Mouse (Mus musculus) adrenal gland, postnatal 14 days (tissue): ENCODE results near the gene Fnip1. TPM values are rescaled to one million over a fixed set of nuclear protein-coding genes. Genes with fewer than 3 reads are reported as not detected.
"Not testable (repeated sequence)": the region's sequence is repeated elsewhere in the genome, so short reads cannot be mapped to it uniquely, and the experiment has no call there.

Source experiments
- DNase-seq: peaks from one replicate; pipeline ENCODE4 v3.0.0; 2021; ENCODE audit warnings: mixed read lengths
- long read RNA-seq, 2 experiments: library from polyadenylated mRNA; stranded (forward); transcript quantifications; one replicate each; pipeline ENCODE4 v2.0.0; 2021
- total RNA-seq: library from RNA; stranded (reverse); gene quantifications from 2 replicates; pipeline ENCODE4 v1.2.3, GENCODE M21; 2021

Fnip1 gene
- 27.5 and 27.8 TPM in 2 replicates for total RNA-seq
- long read RNA-seq, experiment 1, full-length matches to known transcripts, result 2 of 5 reads
- long read RNA-seq, experiment 1, partial matches to known transcripts, result 2 of 5 reads
- long read RNA-seq, experiment 1, other reads (novel, unspliced or antisense), result 1 of 5 reads
- long read RNA-seq, experiment 2, full-length matches to known transcripts, result 2 of 3 reads
- long read RNA-seq, experiment 2, partial matches to known transcripts, result 1 of 3 reads
- long read RNA-seq, experiment 2, other reads (novel, unspliced or antisense), result 0 of 3 reads

DNA sequence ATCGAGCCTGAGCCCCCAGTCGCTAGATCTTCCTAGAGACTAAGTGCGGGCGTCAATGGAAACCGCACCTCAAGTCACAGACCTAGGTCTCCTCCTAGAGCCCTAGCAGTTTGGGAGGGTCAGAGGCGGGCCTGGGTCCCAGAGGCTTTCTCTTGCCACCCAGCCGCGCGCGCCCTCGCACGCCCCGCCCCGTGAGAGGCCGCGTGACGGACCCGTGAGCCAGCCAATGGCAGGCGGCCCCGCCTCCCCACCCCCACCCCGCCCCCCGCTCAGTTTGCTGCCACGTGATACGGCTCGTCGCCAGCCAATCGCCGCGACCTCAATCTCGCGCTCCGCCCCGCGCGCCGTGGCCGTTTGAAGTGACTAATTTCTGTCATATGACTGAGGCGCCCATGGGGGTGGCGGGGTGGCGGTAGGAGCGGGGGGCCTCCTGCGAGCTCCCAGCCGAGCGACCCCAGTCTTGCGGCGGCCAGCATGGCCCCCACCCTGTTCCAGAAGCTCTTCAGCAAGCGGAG is at the start of gene Fnip1:
Gene Fnip1, plus strand, starts transcription at position 377 of the 515 bp plus-strand sequence.
- peak; percentile 98 for DNase-seq

DNA sequence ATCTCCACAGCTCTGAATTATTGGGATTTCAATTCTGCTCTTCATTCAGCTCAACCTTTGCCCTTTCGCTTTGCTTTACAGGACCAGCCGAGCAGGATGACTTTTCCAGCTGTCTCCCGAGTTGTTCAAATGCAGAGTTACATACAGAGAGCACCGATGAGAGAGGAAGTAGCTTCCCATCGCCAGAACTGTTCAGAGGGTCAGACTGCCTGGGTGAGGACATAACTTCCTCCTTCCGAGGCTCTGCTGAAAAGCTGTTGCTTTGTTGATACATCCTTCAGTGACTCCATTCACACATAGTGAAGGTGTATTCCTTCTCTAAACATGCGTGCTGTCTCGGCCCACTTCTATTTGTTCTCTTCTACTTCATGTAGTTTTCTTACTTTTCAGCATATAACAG is 47.6 kb upstream of the Fnip1 start:
- no peak for DNase-seq

DNA sequence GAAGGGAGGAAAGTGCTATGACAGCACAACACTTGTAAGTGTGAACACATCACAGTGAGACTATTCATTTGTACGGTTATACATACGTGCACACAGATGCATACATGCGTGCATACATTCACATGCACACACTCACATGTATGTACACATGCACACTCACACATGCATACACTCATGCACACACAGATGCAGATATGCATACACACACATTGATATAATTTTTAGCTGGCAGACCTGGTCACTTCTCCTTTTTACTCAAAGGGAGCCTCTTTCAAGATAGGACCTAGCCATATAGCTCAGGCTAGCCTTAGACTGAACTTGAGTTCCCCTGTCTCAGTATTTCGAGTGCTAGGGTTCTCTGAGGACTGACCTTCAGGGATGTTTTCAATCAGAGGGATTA is 46.7 kb upstream of the Fnip1 start:
- DNase-seq, result no peak

DNA sequence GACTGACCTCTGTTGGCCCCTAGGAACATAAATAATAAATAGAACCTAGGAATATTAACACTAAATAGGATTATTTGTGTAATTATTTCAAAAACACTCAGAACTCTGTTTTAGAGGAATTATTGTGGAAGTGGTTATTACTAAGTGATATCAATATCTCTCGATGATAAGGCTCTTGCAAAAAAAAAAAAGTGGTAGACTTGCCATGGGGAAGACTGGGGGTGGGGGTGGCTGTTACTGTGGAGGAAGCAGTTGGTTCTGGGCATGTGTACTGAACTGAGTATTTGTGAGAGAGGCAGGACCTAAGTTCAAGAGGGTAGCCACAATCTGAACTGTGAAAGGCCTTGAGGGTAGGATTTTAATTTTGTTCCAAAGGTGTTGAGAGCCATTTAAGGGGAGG is 41.3 kb upstream of the Fnip1 start:
- no peak for DNase-seq

DNA sequence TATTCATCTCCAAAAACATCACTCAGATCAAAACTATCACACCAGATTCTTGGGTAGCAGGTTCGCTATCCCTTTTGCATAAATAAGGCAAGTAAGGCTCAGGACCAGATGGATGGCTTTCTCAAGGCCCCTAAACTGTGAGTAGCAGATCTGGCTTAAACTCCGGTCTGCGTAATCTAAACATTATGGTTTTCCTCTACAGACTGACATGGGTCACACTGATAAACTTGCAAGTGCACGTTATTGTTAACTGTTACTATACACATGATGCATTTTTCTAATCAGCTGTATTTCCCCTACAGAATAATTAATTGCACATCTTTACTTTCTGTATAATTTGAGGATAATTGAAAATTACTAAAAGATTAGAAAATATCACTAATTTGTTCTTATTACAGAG is 39.9 kb upstream of the Fnip1 start:
- no peak for DNase-seq

DNA sequence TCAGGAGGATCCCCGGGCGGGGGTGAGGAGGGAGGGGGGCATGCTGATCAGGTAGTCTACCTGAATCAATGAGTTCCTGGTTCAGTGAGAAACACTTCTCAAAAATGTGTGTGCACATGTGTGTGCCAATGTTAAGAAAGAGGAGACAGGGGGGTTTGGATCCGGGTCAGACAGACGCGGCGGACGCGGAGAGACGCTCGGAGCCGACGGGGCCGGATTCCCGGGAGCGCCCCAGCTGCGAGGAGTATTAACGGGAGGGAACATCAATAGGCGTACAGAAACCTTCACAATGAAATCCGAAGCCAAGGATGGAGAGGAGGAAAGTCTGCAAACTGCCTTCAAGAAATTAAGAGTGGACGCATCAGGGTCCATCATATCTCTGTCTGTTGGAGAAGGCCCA is 37.2 kb upstream of the Fnip1 start:
- DNase-seq, result not testable (repeated sequence)

DNA sequence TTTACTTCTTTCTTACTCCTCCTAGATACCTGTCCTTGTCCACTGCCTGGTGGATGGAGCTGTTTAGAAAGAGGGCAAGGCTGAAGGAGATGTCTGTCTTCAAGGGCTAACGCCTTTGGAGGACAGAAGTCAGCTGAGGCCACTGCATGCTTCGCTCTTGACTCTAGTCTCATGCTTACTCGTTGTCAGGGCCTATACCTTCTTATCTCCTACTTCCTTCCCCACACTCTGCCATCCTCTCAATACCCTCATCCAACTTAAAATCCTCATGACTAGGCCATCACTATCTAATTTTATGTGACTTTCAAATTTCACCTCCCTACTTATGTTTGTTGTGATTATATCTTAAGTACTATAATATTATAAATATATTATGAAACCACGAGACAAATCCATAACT is 33.1 kb upstream of the Fnip1 start:
- no peak for DNase-seq

DNA sequence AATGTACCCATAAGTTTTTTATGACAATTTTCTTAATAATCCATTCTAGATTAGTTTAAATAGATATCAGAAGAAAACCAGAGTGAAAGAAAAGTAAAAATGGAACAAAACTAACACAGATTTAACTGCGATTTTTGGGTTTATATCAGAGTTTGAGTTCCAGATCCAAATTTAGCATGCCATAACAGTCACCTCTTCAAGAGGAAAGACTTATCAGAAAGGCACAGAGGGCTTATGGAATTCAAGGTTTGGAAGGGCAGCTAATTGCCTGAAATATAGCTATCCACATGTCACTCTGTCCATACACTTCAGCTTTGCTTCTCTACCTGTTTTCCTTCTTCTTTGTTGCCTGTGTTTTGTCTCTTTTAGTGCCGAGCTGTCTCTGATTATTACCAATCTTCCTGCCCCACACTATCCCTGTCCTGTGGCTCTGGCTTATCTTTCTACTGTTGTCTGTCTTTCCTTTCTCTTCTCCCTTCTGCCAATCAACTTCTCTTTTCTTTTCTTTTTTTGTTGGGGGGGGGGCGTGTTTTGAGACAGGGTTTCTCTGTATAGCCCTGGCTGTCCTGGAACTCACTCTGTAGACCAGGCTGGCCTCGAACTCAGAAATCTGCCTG is 31.0 kb upstream of the Fnip1 start:
- DNase-seq, result no peak

DNA sequence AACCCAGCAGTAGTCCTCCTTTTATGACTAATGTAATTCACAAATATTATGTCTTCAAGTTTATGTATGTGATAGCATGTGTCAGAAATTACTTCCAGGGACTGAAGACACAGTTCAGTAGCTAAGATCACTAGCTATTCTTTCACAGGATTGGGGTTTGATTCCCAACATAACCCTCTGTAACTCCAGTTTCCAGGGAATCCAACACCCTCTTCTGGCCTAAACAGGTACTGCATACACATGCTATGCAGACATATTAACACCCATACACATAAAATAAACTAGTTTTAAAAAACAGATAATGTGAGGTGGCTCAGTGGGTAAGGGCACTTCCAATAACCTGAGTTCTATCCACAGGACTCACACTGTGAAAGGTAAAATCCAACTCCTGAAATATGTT is 27.4 kb upstream of the Fnip1 start:
- no peak for DNase-seq

DNA sequence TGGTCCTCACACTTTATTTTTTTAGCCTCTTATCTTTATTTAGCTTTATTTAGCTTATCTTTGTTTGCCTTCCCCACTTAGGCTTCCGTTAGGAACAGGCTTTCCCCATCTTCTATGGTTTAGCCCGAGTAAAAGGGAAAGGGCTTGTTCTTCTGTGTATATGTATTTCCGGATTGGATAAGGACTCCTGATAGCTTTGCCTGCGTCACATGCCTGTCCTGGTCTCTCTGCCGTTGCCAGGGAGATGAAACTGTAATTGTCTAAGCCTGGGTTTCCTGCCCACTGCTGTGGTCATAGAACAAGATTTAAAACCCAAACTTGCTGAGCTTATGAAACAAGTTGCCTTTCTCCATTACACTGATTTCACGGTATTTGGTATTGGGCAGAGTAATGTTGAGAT is 25.0 kb upstream of the Fnip1 start:
- peak; percentile 21 for DNase-seq

DNA sequence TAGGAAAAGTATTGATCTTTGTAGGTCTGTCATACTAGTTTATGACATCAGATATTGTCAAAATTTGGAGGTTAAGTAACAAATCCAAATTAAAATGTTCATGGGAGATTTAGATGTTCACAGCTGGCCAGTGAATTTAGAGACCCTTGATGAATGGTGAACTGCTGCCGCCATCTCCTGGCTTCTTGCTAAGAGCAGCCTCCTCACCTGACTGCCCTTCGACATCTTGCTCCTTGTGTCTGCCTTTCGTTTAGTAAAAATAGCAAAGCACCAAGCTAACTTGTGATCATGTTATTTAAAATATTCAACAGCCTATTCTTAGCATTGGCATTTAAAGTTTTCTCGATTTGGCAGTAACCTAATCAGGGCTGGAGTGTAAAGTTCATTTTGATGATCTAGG is 15.0 kb upstream of the Fnip1 start:
- no peak for DNase-seq

DNA sequence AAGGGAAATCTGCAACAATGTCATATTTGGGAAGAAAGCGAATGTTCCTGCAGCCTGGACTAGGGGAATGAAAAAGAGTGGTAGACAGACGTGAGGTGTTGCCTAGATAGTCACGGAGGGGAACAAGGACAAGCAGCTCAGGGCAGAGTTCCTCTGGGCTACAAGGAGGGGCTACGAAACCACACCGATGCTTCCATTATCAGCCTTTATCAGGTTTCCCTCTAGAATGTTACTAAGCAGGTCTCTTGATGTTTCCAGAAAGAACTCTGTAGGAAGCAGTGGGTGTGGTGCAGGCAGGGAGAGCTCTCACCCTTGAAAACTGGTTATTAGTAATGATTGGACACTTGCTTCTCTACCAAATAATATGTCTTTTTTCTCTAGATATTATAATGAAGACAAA is 11.7 kb upstream of the Fnip1 start:
- DNase-seq, result no peak

DNA sequence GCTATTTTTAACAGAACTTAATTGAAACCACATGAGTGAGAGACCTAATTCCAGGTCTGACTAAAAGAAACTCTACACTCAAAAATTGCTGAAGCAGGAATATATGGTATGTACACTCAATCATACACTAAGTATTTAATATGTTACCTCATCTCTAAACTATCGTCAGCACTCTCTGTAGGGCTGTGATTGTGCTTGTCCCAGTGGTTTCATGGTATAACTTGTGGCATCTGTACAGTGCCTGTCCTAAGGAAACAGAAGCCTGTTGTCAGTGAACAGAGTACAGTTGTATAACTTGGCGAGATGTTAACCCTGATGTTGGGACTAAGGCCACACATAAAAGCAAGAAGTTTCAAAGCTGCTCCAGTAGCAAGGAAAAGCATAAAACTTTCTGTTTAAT is 10.9 kb upstream of the Fnip1 start:
- no peak for DNase-seq

DNA sequence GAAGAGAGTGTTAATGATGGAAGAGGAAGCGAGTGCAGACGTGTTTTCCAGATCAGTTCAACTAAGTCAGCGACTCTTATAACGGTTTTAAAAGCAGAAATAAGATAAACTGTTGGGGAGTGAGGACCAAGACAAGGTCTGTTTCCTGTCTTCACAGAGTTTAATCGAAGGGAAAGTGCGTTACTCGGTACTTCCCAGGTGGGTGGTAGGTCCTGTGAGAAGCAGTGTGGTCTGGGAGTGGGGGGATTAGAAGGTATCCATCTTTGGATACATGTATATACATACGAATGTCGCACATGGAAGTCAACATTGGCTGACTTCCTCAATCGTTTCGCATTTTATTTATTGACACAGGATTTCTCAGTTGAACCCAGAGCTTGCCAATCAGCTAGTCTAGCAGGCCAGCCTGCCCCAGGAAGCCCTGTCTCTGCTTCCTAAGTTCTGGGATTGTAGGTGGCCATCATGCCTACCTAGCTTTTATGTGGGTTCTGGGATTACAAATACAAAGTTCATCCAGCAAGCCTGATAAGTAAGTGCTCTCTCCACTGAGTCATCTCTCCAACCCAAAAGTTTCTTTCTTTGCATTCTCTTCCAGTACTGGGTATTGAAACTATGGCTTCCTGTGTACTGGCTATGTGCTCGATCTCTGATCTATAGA is 10.2 kb upstream of the Fnip1 start:
- DNase-seq, result no peak

DNA sequence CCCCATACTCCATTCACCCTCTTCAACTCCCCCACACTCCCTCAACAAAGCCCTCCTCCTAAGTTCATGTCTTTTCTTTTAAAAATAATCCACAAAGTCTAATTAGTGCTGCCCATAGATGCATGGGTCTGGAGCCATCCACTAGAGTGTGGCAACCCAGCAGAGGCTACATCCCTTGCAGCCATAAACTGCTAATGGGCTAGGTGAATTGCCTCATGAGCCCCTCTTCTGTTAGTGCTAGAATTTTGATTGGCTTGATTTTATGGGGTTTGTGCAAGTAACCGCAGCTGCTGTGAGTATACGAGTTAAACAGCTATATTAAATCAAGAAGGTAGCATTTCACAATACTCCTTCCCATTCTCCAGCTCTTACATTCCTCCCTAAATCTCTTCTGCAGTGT is 8.8 kb upstream of the Fnip1 start:
- no peak for DNase-seq

DNA sequence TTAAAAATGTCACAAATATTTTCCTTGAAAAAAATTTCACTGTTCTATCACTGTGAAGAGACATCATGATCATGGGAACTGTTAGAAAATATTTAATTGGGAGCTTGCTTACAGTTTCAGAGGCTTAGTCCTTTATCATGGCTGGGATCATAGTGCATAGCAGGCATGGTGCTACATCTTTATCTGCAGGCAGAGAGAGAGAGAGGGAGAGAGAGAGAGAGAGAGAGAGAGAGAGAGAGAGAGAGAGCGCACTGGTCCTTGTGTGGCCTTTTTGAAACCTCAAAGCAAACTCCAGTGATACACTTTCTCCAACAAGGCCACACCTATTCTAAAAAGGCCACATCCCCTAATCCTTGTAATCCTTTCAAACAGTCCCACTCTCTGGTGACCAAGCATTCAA is 2.2 kb upstream of the Fnip1 start:
- DNase-seq, result no peak

DNA sequence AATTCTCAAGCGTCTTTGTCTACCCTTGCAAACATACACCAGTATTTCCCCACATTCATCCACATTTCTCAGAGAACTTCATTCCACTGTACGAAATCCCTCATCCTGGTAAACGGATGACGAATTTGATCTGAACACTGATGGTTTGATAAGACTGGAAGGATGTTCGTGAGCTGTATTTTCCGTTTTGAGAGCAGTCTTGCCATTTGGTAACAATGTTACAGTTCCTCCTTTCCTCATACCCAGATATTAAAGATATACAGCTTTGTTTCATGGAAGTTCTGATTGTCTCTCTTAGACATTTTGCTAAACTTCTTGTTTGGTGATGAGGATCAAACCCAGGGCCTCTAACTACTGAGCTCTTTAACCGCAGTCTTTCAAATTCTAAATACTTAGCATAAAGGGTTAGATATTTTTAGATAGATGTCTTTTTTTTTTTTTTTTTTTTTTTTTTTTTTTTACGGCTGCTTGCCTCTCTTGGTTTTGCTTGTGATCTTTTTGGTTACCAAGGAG is 633 bp upstream of the Fnip1 start:
- no peak for DNase-seq

DNA sequence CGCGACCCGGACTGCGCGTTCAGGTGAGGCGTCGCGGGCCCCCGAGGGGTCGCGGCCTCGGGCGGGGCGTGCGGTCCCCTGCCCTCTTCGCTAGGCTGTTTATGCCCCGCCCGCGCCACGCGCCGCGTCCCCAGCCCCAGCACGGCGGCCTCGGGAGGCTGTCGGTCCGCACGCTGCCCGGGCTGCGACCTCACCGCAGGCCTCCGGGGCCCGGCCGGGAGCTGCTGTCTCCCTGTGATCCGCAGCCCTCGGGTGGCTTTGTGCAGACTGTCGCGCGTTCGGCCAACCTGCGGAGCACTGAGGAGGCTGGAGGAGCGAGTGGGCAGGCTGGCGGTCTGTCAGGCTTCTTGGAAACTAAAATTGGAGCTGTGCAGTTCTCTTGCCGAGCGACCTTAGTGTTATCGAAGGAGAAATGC is 375 bp downstream of the Fnip1 start:
- DNase-seq, result peak; percentile 77

DNA sequence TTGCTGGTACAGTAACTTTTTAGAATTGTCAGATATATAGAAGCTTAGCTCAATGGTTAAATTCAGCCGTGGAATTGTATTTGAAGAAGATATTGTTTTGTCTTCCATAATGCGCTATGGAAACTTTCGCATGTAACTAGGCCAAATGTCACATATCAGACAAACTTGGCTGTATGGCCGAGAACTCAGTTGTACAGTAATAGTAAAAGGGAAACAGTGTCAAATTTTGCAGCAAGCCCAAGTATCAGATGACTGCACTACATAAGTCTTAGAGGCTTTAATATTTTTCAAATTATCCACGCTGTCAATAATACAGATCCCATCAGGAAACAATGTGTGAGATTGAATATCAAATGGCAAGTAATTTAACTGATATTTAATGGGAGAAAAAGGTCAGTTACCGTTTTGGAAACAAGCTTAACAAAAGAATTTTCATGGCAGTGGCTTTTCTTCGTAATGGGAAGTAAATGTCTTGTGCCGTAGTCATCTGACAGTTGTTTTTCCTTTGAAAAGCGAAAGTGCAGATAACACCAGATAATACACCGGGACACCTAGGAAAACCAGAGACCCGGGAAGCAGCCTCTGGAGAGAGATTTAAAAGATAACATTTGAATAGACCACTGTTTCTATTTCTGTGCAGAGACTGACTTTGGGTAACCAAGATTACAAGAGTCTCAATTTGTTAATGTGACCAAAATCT is 1.1 kb downstream of the Fnip1 start:
- no peak for DNase-seq

DNA sequence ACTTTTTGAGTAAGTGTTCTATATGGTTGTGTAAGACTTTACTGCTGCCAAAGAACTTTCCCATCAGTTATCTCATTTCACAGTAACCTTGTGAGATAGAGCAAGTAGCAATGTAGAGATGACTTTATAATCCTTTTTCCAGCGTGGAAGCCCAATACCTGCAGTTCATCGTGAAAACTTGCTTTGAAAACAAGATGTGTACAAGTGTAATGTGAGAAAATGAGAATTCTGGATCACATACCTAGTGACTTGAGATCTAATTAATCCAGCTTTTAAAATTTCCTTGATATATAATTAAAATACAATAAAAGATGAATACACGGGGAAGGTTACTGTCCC is 1.7 kb downstream of the Fnip1 start:
- DNase-seq, result no peak

DNA sequence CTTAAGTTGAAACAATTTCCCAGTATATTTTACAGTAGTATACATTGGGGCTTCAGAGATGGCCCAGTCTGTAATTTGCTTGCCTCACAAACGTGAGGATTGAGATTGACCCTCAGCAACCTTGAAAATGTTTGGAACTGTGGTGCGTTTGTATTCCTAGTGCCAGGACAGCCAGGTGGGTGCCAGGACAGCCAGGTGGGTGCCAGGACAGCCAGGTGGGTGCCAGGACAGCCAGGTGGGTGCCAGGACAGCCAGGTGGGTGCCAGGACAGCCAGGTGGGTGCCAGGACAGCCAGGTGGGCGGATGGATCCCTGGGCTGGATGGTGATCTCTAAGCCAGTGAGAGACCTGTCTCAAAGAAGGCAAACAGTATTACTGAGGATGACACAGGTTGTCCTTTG is 12.8 kb downstream of the Fnip1 start:
- not testable (repeated sequence) for DNase-seq

DNA sequence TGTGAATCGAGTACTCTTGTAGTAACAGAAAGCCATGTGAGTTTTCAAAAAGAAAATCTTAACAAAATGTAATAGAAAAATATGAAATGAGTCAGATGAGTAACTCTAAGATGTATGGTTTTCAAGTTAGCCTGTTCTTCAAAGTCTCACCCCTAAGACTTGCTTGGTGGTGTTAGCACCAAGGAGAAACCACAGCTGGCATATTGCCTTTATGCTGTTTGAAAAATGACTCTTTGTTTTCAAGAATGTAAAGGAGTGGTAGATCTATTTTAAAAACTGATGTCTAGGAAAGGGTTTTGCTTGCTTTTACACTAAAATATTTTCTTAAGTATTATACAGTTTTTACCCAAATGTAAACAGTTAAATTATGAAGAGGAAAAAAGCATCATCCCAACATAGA is 16.5 kb downstream of the Fnip1 start:
- no peak for DNase-seq

DNA sequence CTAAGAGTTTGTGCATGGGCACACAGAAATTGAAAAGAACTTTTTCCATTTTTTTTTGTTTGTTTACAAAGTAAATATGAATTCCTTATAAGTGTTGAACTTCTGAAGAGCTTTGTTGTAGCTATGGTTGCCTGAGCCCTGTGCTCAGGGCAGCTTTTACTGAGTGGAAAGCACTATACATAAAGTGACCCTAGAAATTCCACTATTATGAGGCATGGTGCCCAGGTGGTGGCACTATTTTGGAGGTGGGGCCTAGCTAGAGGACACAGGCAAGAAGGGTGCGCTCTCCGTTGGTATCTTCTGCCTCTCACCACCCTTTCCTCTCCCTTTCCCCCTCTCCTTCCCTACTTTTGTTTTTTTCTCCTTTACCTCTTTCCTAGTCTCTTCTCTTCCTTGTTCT is 18.9 kb downstream of the Fnip1 start:
- no peak for DNase-seq
